Mouse (Mus musculus): ENCODE data around the gene Smok3a.

GRCm38 (mm10) chr5:138073803-138074202 is 52.7 kb downstream of the Smok3a start:
- no peak for TF ChIP-seq CTCF (conservative IDR thresholded peaks at IDR 0.05 in 1 of 2, IDR thresholded peaks at IDR 0.05 in 1 of 2; ENCODE audit: low read depth in 2 of 2, low read length in 2 of 2)
- no peak for TF ChIP-seq MYC (IDR thresholded peaks at IDR 0.05; ENCODE audit: low read depth, low read length)
- no peak for TF ChIP-seq ZC3H11A (IDR thresholded peaks at IDR 0.05; ENCODE audit: low read depth, low read length)
- no peak for TF ChIP-seq CHD2 (IDR thresholded peaks at IDR 0.05; ENCODE audit: low read length)

Measured in CH12.LX (cell line).